Mouse (Mus musculus): ENCODE results near the gene Rgs16. TPM values are rescaled to one million over a fixed set of nuclear protein-coding genes. Genes with fewer than 3 reads are reported as not detected.

Gene Rgs16
- 11.1 and 12.6 TPM in 2 replicates for polyA plus RNA-seq (2015; fragmentation: Nextera tagmentation; extraction: Ambion mirVana)

DNA sequence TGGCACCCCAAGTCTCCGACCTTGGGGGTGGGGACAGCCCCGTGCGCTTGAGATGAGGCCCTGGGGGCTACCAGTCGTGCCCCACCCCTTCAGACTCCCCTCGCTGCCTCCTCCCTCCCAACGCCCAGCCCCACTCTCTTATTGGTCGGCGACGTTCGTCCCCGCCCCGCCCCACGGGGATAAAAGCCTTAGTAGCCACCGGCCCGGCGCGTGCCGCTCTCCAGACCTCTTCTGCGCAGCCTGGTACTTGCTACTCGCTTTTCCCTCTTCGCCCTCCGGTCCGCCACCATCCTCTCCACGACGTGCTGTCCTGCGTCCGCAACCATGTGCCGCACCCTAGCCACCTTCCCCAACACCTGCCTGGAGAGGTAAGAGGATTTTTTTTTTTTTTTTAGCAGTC is at the start of gene Rgs16:
TSS of gene Rgs16 (plus strand) at position 205 of the 400 bp plus-strand sequence.

DNA sequence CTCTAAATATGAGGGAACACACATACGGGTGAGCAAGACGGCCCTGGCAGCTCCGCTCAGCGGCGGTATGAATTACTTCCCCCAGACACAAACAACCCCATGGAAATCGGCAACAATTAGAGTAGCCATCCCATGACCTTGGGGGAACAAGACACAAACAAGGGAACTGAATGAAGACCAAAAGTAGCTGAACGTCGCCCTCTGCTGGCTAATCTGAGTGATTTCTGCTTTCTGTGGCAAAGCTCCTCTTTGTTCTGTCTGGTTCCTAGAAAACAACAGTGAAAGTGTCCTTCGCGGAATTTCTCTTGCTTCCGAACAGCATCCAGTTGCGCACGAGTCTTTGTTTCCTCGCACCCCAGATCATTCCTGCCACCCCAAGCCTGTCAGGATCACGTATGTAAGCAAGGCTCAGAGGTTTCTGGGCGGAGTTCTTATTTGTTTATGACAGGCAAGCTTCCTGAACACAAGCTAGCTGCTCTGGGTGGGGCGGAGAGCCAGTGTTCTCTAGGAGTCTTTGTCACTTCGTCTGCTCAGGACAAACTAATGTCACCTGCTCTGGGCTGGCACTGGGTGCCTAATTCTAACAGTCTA is 9.2 kb downstream of the Rgs16 start, which contains the start of gene Rnasel:
TSS of gene Rnasel (plus strand) at position 216 of the 591 bp plus-strand sequence.

Other genes with a start within 250 kb of the Rgs16 start
- 8.0 and 18.4 TPM in 2 replicates for gene Npl, start 190.3 kb upstream of the Rgs16 start, polyA plus RNA-seq (2015; fragmentation: Nextera tagmentation; extraction: Ambion mirVana)
- gene Rgs8, start 87.3 kb upstream of the Rgs16 start, polyA plus RNA-seq (2015; fragmentation: Nextera tagmentation; extraction: Ambion mirVana), result 0.16 and 0.22 TPM in 2 replicates
- 9.7 and 10.2 TPM in 2 replicates for gene Rnasel, start 9.1 kb downstream of the Rgs16 start, polyA plus RNA-seq (2015; fragmentation: Nextera tagmentation; extraction: Ambion mirVana)
- 0.09 and 0.11 TPM in 2 replicates for gene Rgsl1, start 103.8 kb downstream of the Rgs16 start, polyA plus RNA-seq (2015; fragmentation: Nextera tagmentation; extraction: Ambion mirVana)
- gene Teddm1b, start 134.0 kb downstream of the Rgs16 start, polyA plus RNA-seq (2015; fragmentation: Nextera tagmentation; extraction: Ambion mirVana), result 0.10 TPM in 1 of 2 replicates, not detected in the other
- not detected in 2 replicates for gene Teddm1a, start 151.4 kb downstream of the Rgs16 start, polyA plus RNA-seq (2015; fragmentation: Nextera tagmentation; extraction: Ambion mirVana)
- 107 and 133 TPM in 2 replicates for gene Glul, start 159.6 kb downstream of the Rgs16 start, polyA plus RNA-seq (2015; fragmentation: Nextera tagmentation; extraction: Ambion mirVana)
- 0.74 and 1.5 TPM in 2 replicates for gene Teddm2, start 159.9 kb downstream of the Rgs16 start, polyA plus RNA-seq (2015; fragmentation: Nextera tagmentation; extraction: Ambion mirVana)